ENCODE assay signal across 14 mouse cellular contexts in genomic region chr8:22260091-22260722, GRCm38 (mm10). TPM values are rescaled to one million over a fixed set of nuclear protein-coding genes. Genes with fewer than 3 reads are reported as not detected.
DNase-seq lines count a peak whose midpoint lies in the region; ATAC-seq lines count a peak whose summit lies in the region.
"Had no signal": no experiment of that assay in that cellular context is flagged by ENCODE, and none has a peak within 500 bp of the region (broad histone marks: within the 10 kb centered on the region; RNA-seq: fewer than 3 reads in every experiment).

No protein-coding gene starts in this region.

- 0 out of 2 replicates have a peak, but pooled peaks have one; percentile 27 for ATAC-seq in common myeloid progenitor, adult 5-6 weeks (replicated peaks; ENCODE audit: low read depth, poor library complexity, severe bottlenecking)
- ATAC-seq in heart, embryonic 16.5 days (replicated peaks; ENCODE audit: extremely low read depth, insufficient read depth, low FRiP score): peak; percentile 46
- no peak for ATAC-seq in hindbrain, embryonic 14.5 days (ENCODE audit: low FRiP score)

- H3K36me3 ChIP-seq in heart, embryonic 16.5 days (ENCODE audit: control insufficient read depth, insufficient read depth): no peaks in the 10 kb centered on the region
- H3K36me3 ChIP-seq in hindbrain, embryonic 14.5 days (replicated peaks; ENCODE audit: control insufficient read depth, insufficient read depth): no peaks in the 10 kb centered on the region

- WGBS in heart, embryonic 16.5 days: 10% methylated on average over 9 of the region's 9 CpGs
- WGBS in hindbrain, embryonic 14.5 days: 57% methylated on average over 9 of the region's 9 CpGs

- peak overlapping the region; percentile 51 for H3K27ac ChIP-seq in heart, embryonic 16.5 days (ENCODE audit: low read length)
- no peak overlapping the region for H3K27ac ChIP-seq in hindbrain, embryonic 14.5 days
- H3K27ac ChIP-seq: limb, embryonic 13.5 days had no signal

- H3K9me3 ChIP-seq in heart, embryonic 16.5 days (replicated peaks; ENCODE audit: control insufficient read depth, low read length): no peaks in the 10 kb centered on the region
- no peaks in the 10 kb centered on the region for H3K9me3 ChIP-seq in hindbrain, embryonic 14.5 days (ENCODE audit: control insufficient read depth, low read length)
- H3K9me3 ChIP-seq: limb, embryonic 13.5 days had no signal

- H3K4me2 ChIP-seq in heart, embryonic 16.5 days (ENCODE audit: low read depth, low read length): no peak overlapping the region
- no peak overlapping the region for H3K4me2 ChIP-seq in hindbrain, embryonic 14.5 days (replicated peaks)
- H3K4me2 ChIP-seq: limb, embryonic 13.5 days had no signal

- H3K27me3 ChIP-seq in heart, embryonic 16.5 days (ENCODE audit: control insufficient read depth, insufficient read depth, low read length): no peaks in the 10 kb centered on the region
- no peaks in the 10 kb centered on the region for H3K27me3 ChIP-seq in hindbrain, embryonic 14.5 days (ENCODE audit: control insufficient read depth, insufficient read depth, low read length)
- H3K27me3 ChIP-seq: limb, embryonic 13.5 days had no signal

- H3K4me3 ChIP-seq in heart, embryonic 16.5 days (ENCODE audit: low read length): no peak overlapping the region
- no peak overlapping the region for H3K4me3 ChIP-seq in hindbrain, embryonic 14.5 days (replicated peaks; ENCODE audit: low read length)
- H3K4me3 ChIP-seq: erythroblast, embryonic 14.5 days; limb, embryonic 13.5 days had no signal

- peak; percentile 5 for DNase-seq in kidney, adult 9 months
- no peak for DNase-seq in kidney, adult 11 months
- DNase-seq in lung, postnatal 14 days: peak; percentile 37
- no peak for DNase-seq in spleen, postnatal 10 days (ENCODE audit: low spot score in 2 of 2)
- DNase-seq in layer of hippocampus, postnatal 36 days: no peak
- DNase-seq in hindbrain, embryonic 14.5 days (ENCODE audit: low spot score): no peak
- DNase-seq: cerebellum, adult 8-10 months; gastrocnemius, postnatal 10 days; midbrain, embryonic 14.5 days; thymus, postnatal 36 days had no signal

- H3K4me1 ChIP-seq in heart, embryonic 16.5 days (ENCODE audit: control insufficient read depth, insufficient read depth, low read length): peaks cover 5% of the 10 kb centered on the region
- no peaks in the 10 kb centered on the region for H3K4me1 ChIP-seq in hindbrain, embryonic 14.5 days (replicated peaks; ENCODE audit: control insufficient read depth, insufficient read depth, low read length)

- no peak overlapping the region for H3K9ac ChIP-seq in heart, embryonic 16.5 days (ENCODE audit: low read length)
- H3K9ac ChIP-seq in hindbrain, embryonic 14.5 days: no peak overlapping the region
- H3K9ac ChIP-seq: limb, embryonic 13.5 days had no signal

RNA-seq across cellular contexts. Expression of gene Tpte, which starts 23.0 kb away (rescaled TPM):
- not detected in 2 replicates for total RNA-seq in common myeloid progenitor, adult 5-6 weeks (2017)
- polyA plus RNA-seq in heart, embryonic 16.5 days (2015; fragmentation: Nextera tagmentation; extraction: Ambion mirVana): not detected in 2 replicates
- not detected for total RNA-seq in layer of hippocampus, postnatal 36 days (2021)
- polyA plus RNA-seq in hindbrain, embryonic 14.5 days (2014; fragmentation: Nextera tagmentation; extraction: Ambion mirVana): not detected in 2 replicates
- polyA plus RNA-seq: erythroblast, embryonic 14.5 days; limb, embryonic 13.5 days; midbrain, embryonic 14.5 days had no signal

RNA-seq across cellular contexts. Expression of gene Thsd1, which starts 33.1 kb away (rescaled TPM):
- 4.9 and 6.0 TPM in 2 replicates for total RNA-seq in common myeloid progenitor, adult 5-6 weeks (2017)
- polyA plus RNA-seq in heart, embryonic 16.5 days (2015; fragmentation: Nextera tagmentation; extraction: Ambion mirVana): 13.2 and 16.1 TPM in 2 replicates
- total RNA-seq in layer of hippocampus, postnatal 36 days (2021): 1 to 10 TPM; 3.3 to 3.4 TPM
- 8.2 and 8.3 TPM in 2 replicates for polyA plus RNA-seq in hindbrain, embryonic 14.5 days (2014; fragmentation: Nextera tagmentation; extraction: Ambion mirVana)
- polyA plus RNA-seq: erythroblast, embryonic 14.5 days had no signal

Comparison
In these comparisons a context has a peak if more than half of its experiments do, and no peak if none do; other contexts are left out.
1. DNase-seq: peak in kidney, adult 9 months (single experiment) and lung, postnatal 14 days (single experiment); none in kidney, adult 11 months (single experiment), spleen, postnatal 10 days (0 of 2), layer of hippocampus, postnatal 36 days (0 of 2) and hindbrain, embryonic 14.5 days (single experiment).